Mouse (Mus musculus) granulocyte monocyte progenitor cell, adult 5-6 weeks (primary cell): ENCODE measurements around the gene Endov. TPM values are rescaled to one million over a fixed set of nuclear protein-coding genes. Genes with fewer than 3 reads are reported as not detected.

Source experiments
- ATAC-seq: replicated peaks from 2 replicates; pipeline ENCODE4 v1.8.0; 2016; ENCODE audit warnings: mild to moderate bottlenecking, moderate TSS enrichment, inconsistent platforms; ENCODE audit not compliant: poor library complexity, severe bottlenecking
- total RNA-seq, 2 experiments: library from RNA; stranded (forward) in 1 of 2; stranded (reverse) in 1 of 2; fragments of 200-712, 200-1000 nt in 1 of 2; fragments of >200 nt in 1 of 2; fragmentation: Nextera tagmentation in 1 of 2; gene quantifications; 2 replicates each; pipeline ENCODE4 v1.2.3; 2014 to 2017

Gene Endov
- total RNA-seq, 2 experiments from 2014 or later, result 5.5 to 21.0 TPM

- no peak for ATAC-seq
These were observed 53.5 kb downstream of the Endov start for GRCm38 (mm10) chr11:119544518-119545105.

- ATAC-seq, result no peak
These were observed 54.1 kb downstream of the Endov start for GRCm38 (mm10) chr11:119545281-119545680.

- ATAC-seq, result peak; percentile 43
These were observed 54.8 kb downstream of the Endov start for GRCm38 (mm10) chr11:119545741-119546495.

- ATAC-seq, result no peak
These were observed 55.5 kb downstream of the Endov start for GRCm38 (mm10) chr11:119546496-119547182.

GRCm38 (mm10) chr11:119547183-119547921 is 56.2 kb downstream of the Endov start, which contains the start of gene Nptx1:
Gene Nptx1, minus strand, starts transcription at chr11:119547753.
- ATAC-seq, result no peak

- no peak for ATAC-seq
These were observed 56.9 kb downstream of the Endov start for GRCm38 (mm10) chr11:119547951-119548591.

- ATAC-seq, result no peak
These were observed 57.7 kb downstream of the Endov start for GRCm38 (mm10) chr11:119548741-119549370.

- ATAC-seq, result no peak
These were observed 58.2 kb downstream of the Endov start for GRCm38 (mm10) chr11:119549371-119549811.

- ATAC-seq, result no peak
These were observed 59.6 kb downstream of the Endov start for GRCm38 (mm10) chr11:119550546-119551335.

- no peak for ATAC-seq
These were observed 60.3 kb downstream of the Endov start for GRCm38 (mm10) chr11:119551468-119551867.

GRCm38 (mm10) chr11:119552301-119552700 is 61.2 kb downstream of the Endov start:
- ATAC-seq, result peak; percentile 31

- ATAC-seq, result no peak
These were observed 62.0 kb downstream of the Endov start for GRCm38 (mm10) chr11:119552902-119553802.

GRCm38 (mm10) chr11:119554706-119555105 is 63.6 kb downstream of the Endov start:
- ATAC-seq, result no peak

- ATAC-seq, result no peak
These were observed 64.0 kb downstream of the Endov start for GRCm38 (mm10) chr11:119555170-119555569.

- no peak for ATAC-seq
These were observed 67.1 kb downstream of the Endov start for GRCm38 (mm10) chr11:119557940-119558869.

GRCm38 (mm10) chr11:119558870-119559610 is 67.9 kb downstream of the Endov start:
- no peak for ATAC-seq
